Mouse (Mus musculus) ES-Bruce4 (cell line): ENCODE results near the gene Ucp2. TPM values are rescaled to one million over a fixed set of nuclear protein-coding genes. Genes with fewer than 3 reads are reported as not detected.

Experiments
- H3K27ac ChIP-seq: 2 replicates; pipeline ENCODE4 v1.5.1; 2012; ENCODE audit warnings: low read length, inconsistent platforms; ENCODE audit not compliant: insufficient read depth
- H3K27me3 ChIP-seq: 2 replicates; pipeline ENCODE4 v1.6.1; 2012; ENCODE audit warnings: mild to moderate bottlenecking, low read length, inconsistent platforms; ENCODE audit not compliant: control insufficient read depth, poor library complexity, insufficient read depth, severe bottlenecking
- H3K36me3 ChIP-seq: 2 replicates; pipeline ENCODE4 v1.6.1; 2012; ENCODE audit warnings: inconsistent platforms, mild to moderate bottlenecking, low read length, moderate library complexity; ENCODE audit not compliant: control insufficient read depth, poor library complexity, insufficient read depth, severe bottlenecking
- H3K4me1 ChIP-seq: one replicate; pipeline ENCODE4 v1.8.1; 2011; ENCODE audit warnings: low read length; ENCODE audit not compliant: control insufficient read depth, insufficient read depth
- H3K4me3 ChIP-seq: 2 replicates; pipeline ENCODE4 v1.5.1; 2011; ENCODE audit warnings: low read depth, mild to moderate bottlenecking, low read length
- H3K9ac ChIP-seq: 2 replicates; pipeline ENCODE4 v1.6.1; 2012; ENCODE audit warnings: low read depth, mild to moderate bottlenecking, inconsistent platforms; ENCODE audit not compliant: poor library complexity, severe bottlenecking
- H3K9me3 ChIP-seq: replicated peaks from 2 replicates; pipeline ENCODE4 v1.6.1; 2012; ENCODE audit warnings: mild to moderate bottlenecking, low read length, inconsistent platforms; ENCODE audit not compliant: control insufficient read depth, poor library complexity, insufficient read depth, severe bottlenecking
- CTCF ChIP-seq: IDR thresholded peaks from one replicate; pipeline ENCODE4 v1.8.1; 2011; ENCODE audit warnings: low read depth, low read length
- EP300 ChIP-seq: IDR thresholded peaks from 2 replicates; pipeline ENCODE4 v1.6.1; 2011; ENCODE audit warnings: low read depth, low read length; ENCODE audit not compliant: insufficient read depth
- POLR2A ChIP-seq: IDR thresholded peaks from one replicate; pipeline ENCODE4 v1.8.1; 2011; ENCODE audit warnings: low read length; ENCODE audit not compliant: insufficient read depth
- polyA plus RNA-seq: library from polyadenylated mRNA; stranded (reverse); fragments of >200 nt; gene quantifications from 2 replicates; pipeline ENCODE4 v1.2.4, GENCODE M21; 2011; ENCODE audit warnings: low read depth; ENCODE audit not compliant: missing spikeins, insufficient read depth, insufficient read length

Ucp2 gene
- polyA plus RNA-seq: 162 and 171 TPM in 2 replicates

- H3K4me1 ChIP-seq: peaks cover 2% of the 10 kb centered on the region
- no peaks in the 10 kb centered on the region for H3K9me3 ChIP-seq
- H3K9ac ChIP-seq: peak within 1 kb of the TSS; percentile 27
- peaks cover 3% of the 10 kb centered on the region; the same call in 1 of the 2 replicates for H3K36me3 ChIP-seq
- H3K4me3 ChIP-seq: peak within 1 kb of the TSS; percentile 81
- H3K27ac ChIP-seq: peak within 1 kb of the TSS; percentile 28
- TF ChIP-seq EP300: no peak; the same call in 1 of the 2 replicates
- no peak for TF ChIP-seq CTCF
- peak; percentile 95 for TF ChIP-seq POLR2A
- no peaks in the 10 kb centered on the region for H3K27me3 ChIP-seq
These were observed at the start of gene Ucp2 for GRCm38 (mm10) chr7:100493117-100493483. Gene Ucp2 (plus strand): TSS chr7:100493337.

DNA sequence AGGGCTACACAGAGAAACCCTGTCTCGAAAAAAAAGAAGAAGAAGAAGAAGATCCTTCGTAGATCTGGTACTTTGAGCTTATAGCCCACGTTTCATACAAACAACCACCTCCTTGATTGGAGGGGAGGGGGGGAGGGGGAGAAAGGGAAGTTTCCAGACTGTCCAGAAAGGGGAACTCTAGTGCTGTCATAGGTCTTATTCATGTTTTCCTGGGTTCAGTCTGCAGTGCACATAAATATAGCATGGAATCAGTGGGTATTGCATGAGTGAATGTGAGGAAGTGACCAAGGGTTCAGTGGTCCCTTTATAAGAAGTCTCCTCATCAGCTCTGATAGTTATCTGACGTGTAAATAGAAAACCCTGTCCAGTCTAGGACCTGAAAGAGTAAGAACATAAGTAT is 49.4 kb upstream of the Ucp2 start:
- no peaks in the 10 kb centered on the region; the same call in 1 of the 2 replicates for H3K36me3 ChIP-seq
- no peak overlapping the region for H3K9ac ChIP-seq
- H3K9me3 ChIP-seq: no peaks in the 10 kb centered on the region
- no peaks in the 10 kb centered on the region for H3K27me3 ChIP-seq
- no peak overlapping the region for H3K27ac ChIP-seq
- H3K4me3 ChIP-seq: no peak overlapping the region
- no peak for TF ChIP-seq CTCF
- TF ChIP-seq POLR2A: no peak
- no peak for TF ChIP-seq EP300
- no peaks in the 10 kb centered on the region for H3K4me1 ChIP-seq

DNA sequence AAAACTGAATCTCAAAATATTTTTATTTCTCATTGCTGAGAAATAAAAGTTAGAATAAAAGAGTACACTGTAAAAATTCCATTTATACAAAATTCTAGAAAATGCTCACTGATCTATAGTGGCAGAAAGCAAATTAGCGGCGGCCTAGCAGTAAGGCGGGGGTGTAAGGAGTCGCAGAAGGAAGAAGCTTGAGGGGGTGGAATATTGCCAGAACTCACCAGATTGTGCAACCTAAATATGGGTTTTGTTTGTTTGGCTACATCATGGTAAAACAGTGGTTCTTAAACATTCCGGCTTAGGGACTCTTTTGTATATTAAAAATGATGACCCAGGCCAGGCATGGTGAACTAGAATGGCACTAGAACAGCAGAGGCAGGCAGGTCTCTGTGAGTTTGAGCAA is 46.9 kb upstream of the Ucp2 start:
- Histone ChIP-seq H3K4me1 (no peaks in the 10 kb centered on the region), H3K9me3 (no peaks in the 10 kb centered on the region), H3K36me3 (no peaks in the 10 kb centered on the region), H3K9ac (no peak overlapping the region), H3K27ac (no peak overlapping the region), H3K4me3 (no peak overlapping the region), H3K27me3 (no peaks in the 10 kb centered on the region)
- TF ChIP-seq CTCF: no peak
- TF ChIP-seq EP300: no peak
- no peak for TF ChIP-seq POLR2A

- no peaks in the 10 kb centered on the region for H3K27me3 ChIP-seq
- TF ChIP-seq EP300 (no peak), POLR2A (no peak), CTCF (no peak)
- H3K4me3 ChIP-seq: no peak overlapping the region
- no peaks in the 10 kb centered on the region for H3K4me1 ChIP-seq
- peaks cover 4% of the 10 kb centered on the region; the same call in 1 of the 2 replicates for H3K36me3 ChIP-seq
- no peak overlapping the region for H3K9ac ChIP-seq
- no peaks in the 10 kb centered on the region for H3K9me3 ChIP-seq
- H3K27ac ChIP-seq: no peak overlapping the region
These were observed 44.6 kb upstream of the Ucp2 start for GRCm38 (mm10) chr7:100448530-100448929.

- Histone ChIP-seq H3K36me3 (peaks cover 4% of the 10 kb centered on the region; the same call in 1 of the 2 replicates), H3K4me1 (no peaks in the 10 kb centered on the region), H3K27ac (no peak overlapping the region), H3K9ac (no peak overlapping the region), H3K4me3 (no peak overlapping the region), H3K9me3 (no peaks in the 10 kb centered on the region), H3K27me3 (no peaks in the 10 kb centered on the region)
- TF ChIP-seq EP300: no peak
- TF ChIP-seq CTCF: no peak
- no peak for TF ChIP-seq POLR2A
These were observed 44.2 kb upstream of the Ucp2 start for GRCm38 (mm10) chr7:100448985-100449384.

DNA sequence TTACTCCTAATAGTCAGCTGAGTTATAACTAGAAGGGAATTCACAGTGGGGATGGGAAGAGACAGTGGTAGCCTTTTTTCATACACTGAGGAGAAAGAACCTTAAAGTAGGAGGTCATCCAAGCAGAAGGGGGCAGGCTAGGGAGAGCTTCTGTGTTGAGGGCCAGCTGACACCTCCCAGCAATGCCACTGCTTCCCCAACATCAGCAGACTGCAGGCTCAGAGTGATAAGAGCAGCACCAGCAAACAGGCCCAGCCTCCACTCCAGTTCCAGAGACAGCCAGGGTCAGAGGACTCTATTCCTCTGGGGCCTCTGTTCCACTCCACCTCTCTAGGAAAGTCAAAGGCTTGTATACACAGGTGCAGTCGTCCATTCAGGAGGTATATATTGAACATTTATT is 35.0 kb upstream of the Ucp2 start:
- TF ChIP-seq EP300: no peak
- no peak for TF ChIP-seq CTCF
- TF ChIP-seq POLR2A: no peak
- no peaks in the 10 kb centered on the region for H3K27me3 ChIP-seq
- no peaks in the 10 kb centered on the region for H3K9me3 ChIP-seq
- no peak overlapping the region for H3K9ac ChIP-seq
- H3K36me3 ChIP-seq: no peaks in the 10 kb centered on the region
- no peaks in the 10 kb centered on the region for H3K4me1 ChIP-seq
- H3K27ac ChIP-seq: no peak overlapping the region
- H3K4me3 ChIP-seq: no peak overlapping the region
